9 mouse cellular contexts compared by ENCODE assay signal in genomic region chr15:23452098-23452625, GRCm38 (mm10).
DNase-seq lines count a peak whose midpoint lies in the region; ATAC-seq lines count a peak whose summit lies in the region.
"Had no signal": no experiment of that assay in that cellular context is flagged by ENCODE, and none has a peak within 500 bp of the region (broad histone marks: within the 10 kb centered on the region; RNA-seq: fewer than 3 reads in every experiment).

No protein-coding gene starts in this region.

- DNase-seq in frontal cortex, postnatal 36 days (ENCODE audit: low spot score in 2 of 2) = peak; percentile 13 to 15
- no peak for DNase-seq in frontal cortex, postnatal 25 days (ENCODE audit: low spot score in 2 of 2)
- peak; percentile 6 to 15 for DNase-seq in right cerebral cortex, adult 2 months (ENCODE audit: low spot score in 2 of 2)
- DNase-seq in right cerebral cortex, postnatal 25 days = no peak
- no peak for DNase-seq in hindbrain, embryonic 14.5 days (ENCODE audit: low spot score)
- DNase-seq in retina, postnatal 1 day = peak; percentile 20
- DNase-seq in layer of hippocampus, adult 8-10 months (ENCODE audit: low spot score in 2 of 2) = no peak

- H3K9me3 ChIP-seq in hindbrain, embryonic 14.5 days (ENCODE audit: control insufficient read depth, low read length) = no peaks in the 10 kb centered on the region

- H3K4me3 ChIP-seq in hindbrain, embryonic 14.5 days (replicated peaks; ENCODE audit: low read length) = peak overlapping the region; percentile 9; the same call in 1 of the 2 replicates

- ATAC-seq in hindbrain, embryonic 14.5 days (ENCODE audit: low FRiP score) = peak; percentile 68; the same call in 1 of the 2 replicates
- ATAC-seq in megakaryocyte-erythroid progenitor cell, adult 5-6 weeks (replicated peaks; ENCODE audit: low FRiP score, low TSS enrichment, poor library complexity, severe bottlenecking) = no peak

- H3K4me2 ChIP-seq in hindbrain, embryonic 14.5 days (replicated peaks) = peak overlapping the region; percentile 39

- peak overlapping the region; percentile 44; the same call in 1 of the 2 replicates for H3K9ac ChIP-seq in hindbrain, embryonic 14.5 days

- 29% methylated on average over 9 of the region's 9 CpGs for WGBS in hindbrain, embryonic 14.5 days

- H3K27me3 ChIP-seq in hindbrain, embryonic 14.5 days (ENCODE audit: control insufficient read depth, insufficient read depth, low read length) = no peaks in the 10 kb centered on the region
- H3K27me3 ChIP-seq: CH12.LX had no signal

- H3K4me1 ChIP-seq in hindbrain, embryonic 14.5 days (replicated peaks; ENCODE audit: control insufficient read depth, insufficient read depth, low read length) = peaks cover 7% of the 10 kb centered on the region; the same call in 1 of the 2 replicates

- H3K27ac ChIP-seq in hindbrain, embryonic 14.5 days = peak overlapping the region; percentile 71

- no peaks in the 10 kb centered on the region for H3K36me3 ChIP-seq in hindbrain, embryonic 14.5 days (replicated peaks; ENCODE audit: control insufficient read depth, insufficient read depth)

Comparison
In these comparisons a context has a peak if more than half of its experiments do, and no peak if none do; other contexts are left out.
1. DNase-seq: peak in frontal cortex, postnatal 36 days (2 of 2), right cerebral cortex, adult 2 months (2 of 2) and retina, postnatal 1 day (single experiment); none in frontal cortex, postnatal 25 days (0 of 2), right cerebral cortex, postnatal 25 days (single experiment), hindbrain, embryonic 14.5 days (single experiment) and layer of hippocampus, adult 8-10 months (0 of 2).